Comparison of ENCODE assay signal across 22 mouse cellular contexts in genomic region chr3:90615911-90616310, GRCm38 (mm10). TPM values are rescaled to one million over a fixed set of nuclear protein-coding genes. Genes with fewer than 3 reads are reported as not detected.
A peak's percentile ranks its signal among the peaks of the same experiment; 100 is the strongest.
DNase-seq lines count a peak whose midpoint lies in the region; ATAC-seq and TF ChIP-seq lines count a peak whose summit lies in the region.
"Had no signal": no experiment of that assay in that cellular context is flagged by ENCODE, and none has a peak within 500 bp of the region (broad histone marks: within the 10 kb centered on the region; RNA-seq: fewer than 3 reads in every experiment).

No protein-coding gene starts in this region.

- TF ChIP-seq CTCF in CH12.LX (conservative IDR thresholded peaks at IDR 0.05 in 1 of 2, IDR thresholded peaks at IDR 0.05 in 1 of 2; ENCODE audit: low read depth in 2 of 2, low read length in 2 of 2) = no peak
- TF ChIP-seq CTCF in intestine, postnatal 0 days (IDR thresholded peaks at IDR 0.05; ENCODE audit: low read depth) = no peak

- H3K4me1 ChIP-seq in kidney, embryonic 16.5 days (ENCODE audit: insufficient read depth, low read length) = peaks cover 13% of the 10 kb centered on the region
- peaks cover 0 to 25% of the 10 kb centered on the region in 2 experiments; a peak in 2 of 4 replicates for H3K4me1 ChIP-seq in CH12.LX (ENCODE audit: control insufficient read depth in 1 of 2, insufficient read depth in 2 of 2)
- peaks cover 4% of the 10 kb centered on the region; the same call in 1 of the 2 replicates for H3K4me1 ChIP-seq in intestine, postnatal 0 days (replicated peaks; ENCODE audit: control insufficient read depth, insufficient read depth, low read length)
- peaks cover 6% of the 10 kb centered on the region for H3K4me1 ChIP-seq in forebrain, embryonic 16.5 days (replicated peaks; ENCODE audit: control insufficient read depth, insufficient read depth, low read length)

- no peak for TF ChIP-seq RAD21 in CH12.LX (IDR thresholded peaks at IDR 0.05; ENCODE audit: low read depth, low read length)

- DNase-seq in kidney, postnatal 25 days = no peak
- DNase-seq in 3T3-L1 (ENCODE audit: low read depth, low spot score) (peak; percentile 42), CH12.LX (ENCODE audit: extremely low read depth) (no peak)
- no peak for DNase-seq in right cerebral cortex, postnatal 36 days (ENCODE audit: low spot score in 2 of 2)

- 82% methylated on average over 1 of the region's 1 CpGs for WGBS in kidney, embryonic 16.5 days
- WGBS in intestine, postnatal 0 days = 74% methylated on average over 1 of the region's 1 CpGs
- 65% methylated on average over 1 of the region's 1 CpGs for WGBS in forebrain, embryonic 16.5 days

- H3K9ac ChIP-seq in kidney, embryonic 16.5 days (replicated peaks; ENCODE audit: low read length) = no peak overlapping the region
- H3K9ac ChIP-seq in CH12.LX (ENCODE audit: insufficient read depth, low read depth) = no peak overlapping the region
- no peak overlapping the region for H3K9ac ChIP-seq in intestine, postnatal 0 days (ENCODE audit: low read depth, low read length)
- H3K9ac ChIP-seq in forebrain, embryonic 16.5 days (replicated peaks; ENCODE audit: low read depth, low read length) = no peak overlapping the region
- H3K9ac ChIP-seq: forebrain, embryonic 13.5 days; hindbrain, embryonic 13.5 days had no signal

- TF ChIP-seq EP300 in CH12.LX (IDR thresholded peaks at IDR 0.05; ENCODE audit: low read length) = no peak

- H3K36me3 ChIP-seq in kidney, embryonic 16.5 days (ENCODE audit: insufficient read depth, low read length) = no peaks in the 10 kb centered on the region
- no peaks in the 10 kb centered on the region for H3K36me3 ChIP-seq in CH12.LX (replicated peaks in 1 of 2; ENCODE audit: control insufficient read depth in 1 of 2, insufficient read depth in 1 of 2, low read length in 1 of 2)
- no peaks in the 10 kb centered on the region for H3K36me3 ChIP-seq in intestine, postnatal 0 days (ENCODE audit: control insufficient read depth, insufficient read depth)
- no peaks in the 10 kb centered on the region for H3K36me3 ChIP-seq in forebrain, embryonic 16.5 days (ENCODE audit: control insufficient read depth, insufficient read depth)
- H3K36me3 ChIP-seq: heart, embryonic 10.5 days; hindbrain, embryonic 13.5 days had no signal

- no peak overlapping the region for H3K27ac ChIP-seq in kidney, embryonic 16.5 days (ENCODE audit: low read length)
- H3K27ac ChIP-seq in CH12.LX (ENCODE audit: insufficient read depth, low read depth) = no peak overlapping the region
- no peak overlapping the region for H3K27ac ChIP-seq in intestine, postnatal 0 days (ENCODE audit: low read depth, low read length)
- H3K27ac ChIP-seq in forebrain, embryonic 16.5 days (ENCODE audit: low read length) = no peak overlapping the region
- H3K27ac ChIP-seq: forebrain, embryonic 13.5 days; heart, embryonic 10.5 days; hindbrain, embryonic 13.5 days; layer of hippocampus, adult 2 months had no signal

- dilution Hi-C loops in CH12.LX (cut with MboI; ENCODE audit: extremely low pct_ligation_motif_present, extremely low pct_unique_long_range_greater_than_20kb, low sequenced_read_pairs) = no loop called here

- 0 out of 2 replicates have a peak overlapping the region, but pooled peaks have one; percentile 28 for H3K4me2 ChIP-seq in kidney, embryonic 16.5 days (replicated peaks; ENCODE audit: low read depth, low read length)
- H3K4me2 ChIP-seq in CH12.LX (ENCODE audit: insufficient read depth, low read depth, poor library complexity, severe bottlenecking) = 0 out of 2 replicates have a peak overlapping the region, but pooled peaks have one; percentile 16
- H3K4me2 ChIP-seq in intestine, postnatal 0 days (replicated peaks; ENCODE audit: low read depth) = peak overlapping the region; percentile 52
- no peak overlapping the region for H3K4me2 ChIP-seq in forebrain, embryonic 16.5 days (ENCODE audit: low read length)
- H3K4me2 ChIP-seq: forebrain, embryonic 13.5 days; hindbrain, embryonic 13.5 days; liver, embryonic 11.5 days had no signal

- peaks cover 6% of the 10 kb centered on the region; the same call in 1 of the 2 replicates for H3K9me3 ChIP-seq in kidney, embryonic 16.5 days (ENCODE audit: low read length)
- no peaks in the 10 kb centered on the region for H3K9me3 ChIP-seq in CH12.LX (replicated peaks; ENCODE audit: low read length)
- H3K9me3 ChIP-seq in intestine, postnatal 0 days (ENCODE audit: control insufficient read depth) = no peaks in the 10 kb centered on the region
- no peaks in the 10 kb centered on the region for H3K9me3 ChIP-seq in forebrain, embryonic 16.5 days (ENCODE audit: control insufficient read depth, low read length)
- H3K9me3 ChIP-seq: forebrain, embryonic 13.5 days; heart, embryonic 10.5 days; hindbrain, embryonic 13.5 days had no signal

- no peaks in the 10 kb centered on the region for H3K27me3 ChIP-seq in kidney, embryonic 16.5 days (ENCODE audit: insufficient read depth, low read length)
- peaks cover 3% of the 10 kb centered on the region for H3K27me3 ChIP-seq in CH12.LX (replicated peaks)
- no peaks in the 10 kb centered on the region for H3K27me3 ChIP-seq in intestine, postnatal 0 days (replicated peaks; ENCODE audit: control insufficient read depth, insufficient read depth, low read length)
- H3K27me3 ChIP-seq in forebrain, embryonic 16.5 days (replicated peaks; ENCODE audit: control insufficient read depth, insufficient read depth, low read length) = no peaks in the 10 kb centered on the region

- no peaks in the 10 kb centered on the region for H3K79me2 ChIP-seq in CH12.LX (replicated peaks; ENCODE audit: control insufficient read depth, extremely low read depth, insufficient read depth, poor library complexity, severe bottlenecking)

- in situ Hi-C loops in CH12.LX (cut with MboI; ENCODE audit: low pct_ligation_motif_present, low pct_unique_long_range_greater_than_20kb, low sequenced_read_pairs) = no loop called here

- no peak for TF ChIP-seq POLR2A in CH12.LX (IDR thresholded peaks at IDR 0.05; ENCODE audit: low read depth, low read length)

- no peak overlapping the region for H3K4me3 ChIP-seq in kidney, embryonic 16.5 days (ENCODE audit: low read length)
- no peak overlapping the region for H3K4me3 ChIP-seq in CH12.LX (replicated peaks in 1 of 3; ENCODE audit: low read depth in 2 of 3, low read length in 2 of 3, poor library complexity in 1 of 3)
- no peak overlapping the region for H3K4me3 ChIP-seq in intestine, postnatal 0 days (ENCODE audit: low read depth, low read length)
- H3K4me3 ChIP-seq in forebrain, embryonic 16.5 days (replicated peaks; ENCODE audit: low read length) = no peak overlapping the region
- H3K4me3 ChIP-seq: erythroblast, embryonic 14.5 days; forebrain, embryonic 13.5 days; heart, embryonic 10.5 days; hindbrain, embryonic 13.5 days had no signal

- no peak for ATAC-seq in kidney, embryonic 16.5 days (ENCODE audit: low FRiP score, low TSS enrichment)
- no peak for ATAC-seq in intestine, postnatal 0 days
- ATAC-seq in forebrain, embryonic 16.5 days = no peak

TF ChIP-seq in CH12.LX, 34 proteins besides CTCF, POLR2A, EP300 and RAD21 (continues in another document):
- TF ChIP-seq ELF1 (IDR thresholded peaks at IDR 0.05; ENCODE audit: low read depth, low read length) (no peak), CHD2 (IDR thresholded peaks at IDR 0.05; ENCODE audit: low read length) (no peak), GABPA (IDR thresholded peaks at IDR 0.05; ENCODE audit: insufficient replicate concordance, low read depth, low read length) (no peak), JUN (IDR thresholded peaks at IDR 0.05; ENCODE audit: insufficient read depth, low read depth, low read length) (no peak), HCFC1 (IDR thresholded peaks at IDR 0.05; ENCODE audit: low read depth, low read length) (no peak), ZKSCAN1 (IDR thresholded peaks at IDR 0.05; ENCODE audit: borderline replicate concordance, low read depth, low read length) (no peak)

RNA-seq across cellular contexts. Expression of gene S100a6, which starts 3.2 kb away (rescaled TPM):
- polyA plus RNA-seq in kidney, embryonic 16.5 days (2015; fragmentation: Nextera tagmentation; extraction: Ambion mirVana) = 173 and 181 TPM in 2 replicates
- total RNA-seq in CH12.LX (2012; rRNA removed) (not detected in 2 replicates), CH12.LX (2014; rRNA removed) (not detected in 2 replicates)
- not detected in 2 replicates for polyA plus RNA-seq in CH12.LX (2012; ENCODE audit: insufficient read length, low read depth)
- 374 and 424 TPM in 2 replicates for polyA plus RNA-seq in intestine, postnatal 0 days (2015; fragmentation: Nextera tagmentation; extraction: Ambion mirVana)
- 9.5 and 13.3 TPM in 2 replicates for polyA plus RNA-seq in forebrain, embryonic 16.5 days (2015; fragmentation: Nextera tagmentation; extraction: Ambion mirVana)
- polyA plus RNA-seq: erythroblast, embryonic 14.5 days had no signal

RNA-seq across cellular contexts. Expression of gene S100a5, which starts 7.6 kb away (rescaled TPM):
- 0.45 and 0.99 TPM in 2 replicates for polyA plus RNA-seq in kidney, embryonic 16.5 days (2015; fragmentation: Nextera tagmentation; extraction: Ambion mirVana)
- not detected in 2 replicates for total RNA-seq in CH12.LX (2012; rRNA removed)
- total RNA-seq in CH12.LX (2014; rRNA removed) = not detected in 2 replicates
- not detected in 2 replicates for polyA plus RNA-seq in CH12.LX (2012; ENCODE audit: insufficient read length, low read depth)
- 4.1 and 5.6 TPM in 2 replicates for polyA plus RNA-seq in intestine, postnatal 0 days (2015; fragmentation: Nextera tagmentation; extraction: Ambion mirVana)
- polyA plus RNA-seq in forebrain, embryonic 16.5 days (2015; fragmentation: Nextera tagmentation; extraction: Ambion mirVana) = not detected in 2 replicates
- total RNA-seq: adrenal gland, postnatal 25 days; gastrocnemius, postnatal 25 days; heart, postnatal 25 days; layer of hippocampus, adult 2 months; left cerebral cortex, postnatal 36 days; megakaryocyte-erythroid progenitor cell, adult 5-6 weeks; MEL had no signal
- polyA plus RNA-seq: cerebellum, adult 2 months; erythroblast, embryonic 14.5 days; forebrain, embryonic 13.5 days; heart, embryonic 10.5 days; hindbrain, embryonic 13.5 days; inflammation-experienced regulatory T-cells, adult 6 months; liver, embryonic 11.5 days; midbrain, embryonic 16.5 days had no signal

RNA-seq across cellular contexts. Expression of gene S100a4, which starts 12.3 kb away (rescaled TPM):
- polyA plus RNA-seq in kidney, embryonic 16.5 days (2015; fragmentation: Nextera tagmentation; extraction: Ambion mirVana) = 3.6 and 5.5 TPM in 2 replicates
- total RNA-seq in CH12.LX (2012; rRNA removed) (0.76 TPM in 1 of 2 replicates, not detected in the other), CH12.LX (2014; rRNA removed) (1.1 and 1.2 TPM in 2 replicates)
- polyA plus RNA-seq in CH12.LX (2012; ENCODE audit: insufficient read length, low read depth) = 0.86 TPM in 1 of 2 replicates, not detected in the other
- polyA plus RNA-seq in intestine, postnatal 0 days (2015; fragmentation: Nextera tagmentation; extraction: Ambion mirVana) = 8.6 and 8.7 TPM in 2 replicates
- 0.65 and 1.3 TPM in 2 replicates for polyA plus RNA-seq in forebrain, embryonic 16.5 days (2015; fragmentation: Nextera tagmentation; extraction: Ambion mirVana)
- polyA plus RNA-seq: erythroblast, embryonic 14.5 days; midbrain, embryonic 16.5 days had no signal

RNA-seq across cellular contexts. Expression of gene Gm42674, which starts 14.2 kb away (rescaled TPM):
- not detected in 2 replicates for polyA plus RNA-seq in kidney, embryonic 16.5 days (2015; fragmentation: Nextera tagmentation; extraction: Ambion mirVana)
- total RNA-seq in CH12.LX (2012; rRNA removed) (not detected in 2 replicates), CH12.LX (2014; rRNA removed) (not detected in 2 replicates)
- polyA plus RNA-seq in CH12.LX (2012; ENCODE audit: insufficient read length, low read depth) = not detected in 2 replicates
- not detected in 2 replicates for polyA plus RNA-seq in intestine, postnatal 0 days (2015; fragmentation: Nextera tagmentation; extraction: Ambion mirVana)
- polyA plus RNA-seq in forebrain, embryonic 16.5 days (2015; fragmentation: Nextera tagmentation; extraction: Ambion mirVana) = not detected in 2 replicates
- total RNA-seq: adrenal gland, postnatal 25 days; gastrocnemius, postnatal 25 days; heart, postnatal 25 days; layer of hippocampus, adult 2 months; left cerebral cortex, postnatal 36 days; megakaryocyte-erythroid progenitor cell, adult 5-6 weeks; MEL had no signal
- polyA plus RNA-seq: cerebellum, adult 2 months; erythroblast, embryonic 14.5 days; forebrain, embryonic 13.5 days; heart, embryonic 10.5 days; hindbrain, embryonic 13.5 days; inflammation-experienced regulatory T-cells, adult 6 months; liver, embryonic 11.5 days; midbrain, embryonic 16.5 days had no signal

RNA-seq across cellular contexts. Expression of gene S100a2, which starts 25.9 kb away (rescaled TPM):
- polyA plus RNA-seq in kidney, embryonic 16.5 days (2015; fragmentation: Nextera tagmentation; extraction: Ambion mirVana) = not detected in 2 replicates
- total RNA-seq in CH12.LX (2012; rRNA removed) (not detected in 2 replicates), CH12.LX (2014; rRNA removed) (not detected in 2 replicates)
- not detected in 2 replicates for polyA plus RNA-seq in CH12.LX (2012; ENCODE audit: insufficient read length, low read depth)
- polyA plus RNA-seq in intestine, postnatal 0 days (2015; fragmentation: Nextera tagmentation; extraction: Ambion mirVana) = not detected in 2 replicates
- polyA plus RNA-seq in forebrain, embryonic 16.5 days (2015; fragmentation: Nextera tagmentation; extraction: Ambion mirVana) = not detected in 2 replicates
- total RNA-seq: adrenal gland, postnatal 25 days; gastrocnemius, postnatal 25 days; heart, postnatal 25 days; layer of hippocampus, adult 2 months; left cerebral cortex, postnatal 36 days; megakaryocyte-erythroid progenitor cell, adult 5-6 weeks; MEL had no signal
- polyA plus RNA-seq: cerebellum, adult 2 months; erythroblast, embryonic 14.5 days; forebrain, embryonic 13.5 days; heart, embryonic 10.5 days; hindbrain, embryonic 13.5 days; liver, embryonic 11.5 days; midbrain, embryonic 16.5 days had no signal

Comparison
In these comparisons a context has a peak if more than half of its experiments do, and no peak if none do; other contexts are left out.
1. RNA of gene S100a6, which starts 3.2 kb away (polyA plus RNA-seq): 374 to 424 TPM in intestine, postnatal 0 days and 173 to 181 TPM in kidney, embryonic 16.5 days; 9.5 to 13.3 TPM in forebrain, embryonic 16.5 days and not detected in CH12.LX; every median in the first group is over 10 times any median in the second.